Mouse (Mus musculus): Measurements from ENCODE around the gene Rapgef2.

DNA sequence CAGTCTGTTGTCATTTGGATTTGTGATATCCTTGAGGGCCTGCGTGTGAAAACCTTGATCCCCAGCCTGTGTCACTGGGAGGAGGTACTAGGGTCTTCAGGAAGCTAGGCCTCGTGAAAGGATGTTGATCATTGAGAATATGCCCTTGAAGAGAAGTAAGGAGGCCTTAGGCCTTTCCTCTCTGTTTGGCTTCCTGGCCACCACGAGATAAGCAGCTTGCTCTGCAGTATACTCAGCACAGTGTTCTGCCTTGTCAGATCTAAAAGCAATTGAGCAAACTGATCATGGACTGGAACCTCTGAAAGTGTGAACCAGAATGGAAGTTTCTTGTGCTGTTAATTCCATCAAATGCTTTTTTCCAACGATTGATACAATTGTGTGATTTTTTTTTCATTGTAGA is 255.5 kb downstream of the Rapgef2 start:
- TF ChIP-seq CTCF (IDR thresholded peaks at IDR 0.05; ENCODE audit: insufficient read depth, low read length): no peak
- no peak for TF ChIP-seq POLR2A (IDR thresholded peaks at IDR 0.05; ENCODE audit: borderline replicate concordance, extremely low read depth, low read depth, low read length)

Measured in lung, adult 2 months (tissue).